9 mouse cellular contexts compared by ENCODE assay signal in the genomic region with DNA sequence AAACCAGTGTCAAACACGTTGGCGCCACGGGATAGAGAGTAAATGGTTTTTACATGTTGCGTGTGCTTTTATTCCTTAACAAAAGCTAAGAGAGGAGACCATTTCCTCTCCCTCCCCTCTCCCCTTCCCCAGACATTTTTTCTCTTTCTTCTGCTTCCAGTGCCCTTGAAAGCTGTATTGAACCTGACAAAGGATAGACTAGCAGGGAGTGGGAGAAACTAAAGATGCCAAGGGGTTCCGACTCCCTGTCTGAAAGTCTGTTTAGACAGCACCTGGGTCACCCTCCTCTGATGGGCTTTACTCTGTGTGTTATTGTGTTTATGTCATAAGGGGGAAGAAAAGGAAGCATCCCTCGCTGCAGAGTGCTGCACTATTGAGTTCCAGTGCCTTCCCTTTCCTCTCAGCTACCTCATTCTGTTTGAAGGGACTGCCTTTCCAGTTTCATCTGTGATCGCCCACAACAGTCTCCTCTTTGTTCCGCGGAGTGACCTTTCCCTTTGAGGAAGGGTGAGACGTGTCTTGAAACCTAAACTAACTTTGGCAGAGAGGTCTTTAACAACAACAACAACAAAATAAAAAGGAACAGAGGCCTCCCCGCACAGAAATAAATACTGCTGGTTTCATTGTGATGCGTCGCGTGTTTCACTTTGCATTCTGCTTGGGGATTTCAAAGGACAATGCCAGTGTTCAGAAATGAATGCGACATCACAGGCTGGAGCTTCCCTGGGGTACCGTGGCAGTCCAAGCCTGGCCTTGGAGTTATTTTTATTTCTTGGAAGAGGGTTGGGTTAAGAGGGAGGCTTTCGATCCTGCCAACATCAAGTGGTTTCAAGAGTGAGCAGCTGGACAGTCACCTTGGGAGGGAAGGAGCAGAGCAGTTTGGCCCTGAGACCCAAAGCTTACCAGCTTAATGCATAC.
DNase-seq lines count a peak whose midpoint lies in the region; ATAC-seq and TF ChIP-seq lines count a peak whose summit lies in the region.
"Had no signal": no experiment of that assay in that cellular context is flagged by ENCODE, and none has a peak within 500 bp of the region (broad histone marks: within the 10 kb centered on the region; RNA-seq: fewer than 3 reads in every experiment).

No protein-coding gene starts in this region.

- WGBS in cerebellum, adult 2 months, result 29% methylated on average over 17 of the region's 17 CpGs
- 71% methylated on average over 17 of the region's 17 CpGs for WGBS in heart, embryonic 12.5 days

- no peak for ATAC-seq in heart, embryonic 12.5 days (ENCODE audit: insufficient number of reproducible peaks, low FRiP score)
- ATAC-seq in inflammation-experienced regulatory T-cells, adult 6 months, result no peak

- no peak for TF ChIP-seq POLR2A in cerebellum, adult 2 months (IDR thresholded peaks at IDR 0.05; ENCODE audit: borderline replicate concordance, insufficient read depth, low read length)

- no peak overlapping the region for H3K9ac ChIP-seq in heart, embryonic 12.5 days

- no peak for TF ChIP-seq CTCF in cerebellum, adult 2 months (IDR thresholded peaks at IDR 0.05; ENCODE audit: borderline replicate concordance, insufficient read depth, low read depth, low read length)

- H3K9me3 ChIP-seq in heart, embryonic 12.5 days (replicated peaks), result no peaks in the 10 kb centered on the region

- DNase-seq in adrenal gland, postnatal 10 days, result peak; percentile 13
- DNase-seq in cerebellum, adult 2 months, result peak; percentile 10 to 34
- DNase-seq in left cerebral cortex, adult 18-20 months (ENCODE audit: low spot score in 2 of 2), result peak; percentile 9 to 15
- peak; percentile 41 for DNase-seq in testis, postnatal 10 days (ENCODE audit: low spot score)
- no peak for DNase-seq in Muller cell, postnatal 12 days (ENCODE audit: inconsistent ontology term)
- DNase-seq in natural killer cell, adult 2 months (ENCODE audit: low spot score in 2 of 2), result no peak

- no peaks in the 10 kb centered on the region for H3K36me3 ChIP-seq in heart, embryonic 12.5 days

- no peaks in the 10 kb centered on the region for H3K4me1 ChIP-seq in cerebellum, adult 2 months (ENCODE audit: control insufficient read depth, insufficient read depth, low read length)
- peaks cover 5% of the 10 kb centered on the region; the same call in 1 of the 2 replicates for H3K4me1 ChIP-seq in heart, embryonic 12.5 days (replicated peaks)

- H3K4me2 ChIP-seq in heart, embryonic 12.5 days, result 0 out of 2 replicates have a peak overlapping the region, but pooled peaks have one; percentile 4

- H3K27ac ChIP-seq in cerebellum, adult 2 months (ENCODE audit: insufficient read depth, low read length), result no peak overlapping the region
- no peak overlapping the region for H3K27ac ChIP-seq in heart, embryonic 12.5 days (ENCODE audit: poor library complexity, severe bottlenecking)

- no peaks in the 10 kb centered on the region for H3K27me3 ChIP-seq in cerebellum, adult 2 months (ENCODE audit: control insufficient read depth, insufficient read depth, low read length)
- no peaks in the 10 kb centered on the region for H3K27me3 ChIP-seq in heart, embryonic 12.5 days (replicated peaks)

- H3K4me3 ChIP-seq in cerebellum, adult 2 months (replicated peaks; ENCODE audit: insufficient read depth, low read depth, low read length), result peak overlapping the region; percentile 19
- no peak overlapping the region for H3K4me3 ChIP-seq in heart, embryonic 12.5 days
- H3K4me3 ChIP-seq: myocyte had no signal

Comparison
In these comparisons a context has a peak if more than half of its experiments do, and no peak if none do; other contexts are left out.
1. DNase-seq: peak in adrenal gland, postnatal 10 days (single experiment), cerebellum, adult 2 months (2 of 2), left cerebral cortex, adult 18-20 months (2 of 2) and testis, postnatal 10 days (single experiment); none in Muller cell, postnatal 12 days (single experiment) and natural killer cell, adult 2 months (0 of 2).